Comparison of ENCODE assay signal across 24 mouse cellular contexts in genomic region chr1:116878081-116878480, GRCm38 (mm10).
"Had no signal": no experiment of that assay in that cellular context is flagged by ENCODE, and none has a peak within 500 bp of the region (broad histone marks: within the 10 kb centered on the region; RNA-seq: fewer than 3 reads in every experiment).

No protein-coding gene starts in this region.

- H3K9ac ChIP-seq: heart, embryonic 12.5 days; hindbrain, embryonic 12.5 days; hindbrain, embryonic 14.5 days; kidney, embryonic 15.5 days; limb, embryonic 13.5 days; limb, embryonic 15.5 days; liver, embryonic 12.5 days had no signal

- H3K9me3 ChIP-seq: heart, embryonic 10.5 days; hindbrain, embryonic 12.5 days; kidney, embryonic 15.5 days; limb, embryonic 13.5 days; limb, embryonic 15.5 days; liver, embryonic 12.5 days had no signal

- H3K4me3 ChIP-seq: heart, embryonic 10.5 days; heart, embryonic 12.5 days; hindbrain, embryonic 12.5 days; kidney, embryonic 15.5 days; limb, embryonic 13.5 days; limb, embryonic 15.5 days; liver, embryonic 12.5 days had no signal

- ATAC-seq: hindbrain, postnatal 0 days; intestine, embryonic 16.5 days; liver, embryonic 12.5 days had no signal

- H3K27me3 ChIP-seq: heart, embryonic 12.5 days; hindbrain, embryonic 12.5 days; kidney, embryonic 15.5 days; limb, embryonic 13.5 days; limb, embryonic 15.5 days; liver, embryonic 12.5 days had no signal

- DNase-seq: gastrocnemius, postnatal 14 days; gastrocnemius, postnatal 36 days; heart, adult 18-20 months; heart, postnatal 10 days; heart, postnatal 36 days; kidney, adult 11 months; kidney, adult 2 months; kidney, adult 9 months; kidney, postnatal 14 days; kidney, postnatal 36 days; layer of hippocampus, adult 9-11 months; layer of hippocampus, postnatal 36 days; left cerebral cortex, postnatal 4 days had no signal

- H3K4me2 ChIP-seq: heart, embryonic 12.5 days; hindbrain, embryonic 12.5 days; hindbrain, embryonic 14.5 days; kidney, embryonic 15.5 days; limb, embryonic 13.5 days; limb, embryonic 15.5 days; liver, embryonic 12.5 days had no signal

- H3K27ac ChIP-seq: heart, embryonic 10.5 days; hindbrain, embryonic 12.5 days; hindbrain, embryonic 14.5 days; hindbrain, postnatal 0 days; kidney, embryonic 15.5 days; kidney, postnatal 0 days; limb, embryonic 13.5 days; limb, embryonic 15.5 days; liver, embryonic 12.5 days had no signal

- H3K4me1 ChIP-seq: heart, embryonic 10.5 days; heart, embryonic 12.5 days; hindbrain, embryonic 12.5 days; kidney, embryonic 15.5 days; limb, embryonic 13.5 days; limb, embryonic 15.5 days; liver, embryonic 12.5 days had no signal

- H3K36me3 ChIP-seq: heart, embryonic 10.5 days; heart, embryonic 12.5 days; hindbrain, embryonic 12.5 days; kidney, embryonic 15.5 days; limb, embryonic 13.5 days; limb, embryonic 15.5 days; liver, embryonic 12.5 days had no signal
